Mouse (Mus musculus) c-Kit-positive CD71-positive TER-119-positive erythroid progenitor cells, embryonic 14.5 days (primary cell): ENCODE results near the gene Polr1c.

ENCODE experiments used
- DNase-seq: peaks from one replicate; pipeline ENCODE4 v3.0.0-alpha.2; 2013; ENCODE audit warnings: low spot score

The Polr1c gene

DNA sequence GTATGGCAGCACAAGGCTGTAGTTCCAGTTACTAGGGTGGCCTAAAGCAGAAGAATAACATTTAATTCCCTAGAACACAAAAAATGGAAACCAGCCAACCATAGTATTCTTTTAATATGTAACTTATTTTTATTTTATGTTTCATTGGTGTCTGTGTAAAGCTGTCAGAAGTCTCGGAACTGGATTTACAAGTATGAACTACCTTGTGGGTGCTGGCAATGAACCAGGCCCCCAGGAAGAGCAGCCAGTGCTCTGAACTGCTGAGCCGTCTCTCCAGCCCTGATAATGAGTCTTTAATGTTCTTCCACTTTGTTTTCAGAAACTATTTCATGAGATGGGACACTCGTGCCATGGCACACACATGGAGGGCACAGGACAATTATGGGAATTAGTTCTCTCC is 37.3 kb downstream of the Polr1c start:
- DNase-seq, result no peak

DNA sequence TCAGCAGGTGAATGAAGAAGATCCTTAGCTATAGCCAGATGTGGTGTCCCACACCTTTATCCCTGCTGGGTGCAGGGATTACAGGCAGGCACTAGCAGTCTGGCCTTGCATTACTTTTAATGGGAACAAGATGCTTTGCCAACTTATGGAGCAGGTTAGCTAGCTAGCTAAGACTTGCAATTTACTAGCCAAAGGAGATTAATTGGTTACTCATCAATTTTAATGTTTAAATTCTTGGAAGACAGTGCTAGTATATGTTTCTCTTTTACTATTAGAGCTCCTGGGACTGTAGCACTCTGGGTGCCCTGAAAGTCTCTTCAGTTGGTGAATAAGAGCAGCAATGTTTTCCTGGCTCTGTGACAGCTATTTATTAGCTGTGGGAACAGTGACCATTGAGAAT is 41.2 kb downstream of the Polr1c start:
- DNase-seq, result no peak

DNA sequence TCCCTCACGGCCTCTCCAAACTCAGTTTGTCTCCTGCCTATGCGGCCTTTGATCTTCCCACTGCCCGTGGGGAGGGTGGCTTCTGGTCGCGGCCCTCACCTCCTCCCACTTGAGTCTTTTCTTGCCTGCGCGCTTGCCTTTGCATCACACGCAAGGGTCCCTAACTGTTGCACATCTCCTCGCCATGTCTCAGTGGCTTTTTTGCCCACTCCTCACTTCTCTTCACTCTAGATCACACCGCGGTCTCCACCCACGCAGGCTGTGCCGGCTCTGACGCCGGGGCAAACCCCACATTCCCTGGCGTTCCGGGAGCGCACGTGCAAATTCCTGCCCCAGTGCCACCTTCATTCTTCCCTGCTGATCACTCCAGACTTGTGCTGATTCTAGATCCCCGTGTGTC is 44.8 kb downstream of the Polr1c start:
- peak; percentile 23 for DNase-seq

DNA sequence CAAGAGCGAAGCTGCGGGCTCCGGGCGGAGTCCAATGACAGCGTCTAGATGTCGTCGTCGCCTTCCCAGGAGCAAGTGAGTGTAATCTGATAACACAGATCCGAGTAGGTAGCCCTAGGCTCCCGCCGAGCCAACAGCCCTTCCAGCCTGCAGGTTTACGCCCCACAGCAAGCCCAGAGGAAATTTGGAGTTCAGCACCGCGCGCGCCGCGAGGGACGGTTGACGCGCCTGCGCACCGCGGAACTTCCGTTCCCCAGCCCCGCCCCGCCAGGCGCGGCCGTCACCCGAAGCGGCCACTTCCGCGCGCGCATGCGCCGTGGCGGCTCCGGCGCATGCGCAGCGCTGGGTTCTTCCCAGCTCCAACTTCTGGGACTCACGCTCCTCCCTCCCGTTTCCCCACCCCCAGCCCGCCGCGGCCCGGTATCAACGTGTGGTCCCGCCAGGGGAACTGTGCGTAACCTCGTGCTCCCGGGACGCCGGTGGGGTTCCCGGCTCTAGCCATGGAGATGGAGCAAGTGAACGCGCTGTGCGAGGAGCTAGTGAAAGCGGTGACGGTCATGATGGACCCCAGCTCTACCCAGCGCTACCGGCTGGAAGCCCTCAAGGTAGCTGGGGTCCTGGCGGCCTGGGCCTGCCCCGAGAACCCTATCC is 45.3 kb downstream of the Polr1c start, which contains the start of the genes Polh and Xpo5:
Gene Polh, minus strand, starts transcription at position 225 of the 651 bp plus-strand sequence.
Gene Xpo5, plus strand, starts transcription at position 362 of the 651 bp plus-strand sequence.
- peak; percentile 94 for DNase-seq

DNA sequence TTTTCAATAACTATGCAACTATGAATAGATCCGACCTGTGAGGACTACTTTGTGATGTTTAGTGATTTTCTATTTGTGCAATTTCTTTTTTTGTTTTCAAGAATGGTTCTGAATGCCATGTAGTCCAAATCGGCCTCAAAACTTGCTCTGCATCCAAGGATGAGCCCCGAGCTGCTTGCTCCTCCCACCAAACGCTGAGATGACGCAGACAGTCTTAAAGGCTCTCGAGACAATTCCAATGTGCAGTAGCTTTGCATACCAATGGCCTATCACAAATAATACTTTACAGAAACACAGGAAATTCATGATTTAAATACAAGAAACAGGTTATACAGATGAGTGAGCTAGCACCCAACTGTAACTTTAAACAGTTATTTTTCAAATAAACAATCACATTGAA is 46.7 kb downstream of the Polr1c start:
- DNase-seq, result peak; percentile 34
